Mouse (Mus musculus) CD4-positive, CD25-positive, alpha-beta regulatory T cell, adult 4 months (primary cell): ENCODE measurements around the gene Rsph1. TPM values are rescaled to one million over a fixed set of nuclear protein-coding genes. Genes with fewer than 3 reads are reported as not detected.
"Not testable (repeated sequence)": the region's sequence is repeated elsewhere in the genome, so short reads cannot be mapped to it uniquely, and the experiment has no call there.

Source experiments
- ATAC-seq: one replicate; pipeline ENCODE4 v1.8.0; 2017
- polyA plus RNA-seq, 2 experiments: library from polyadenylated mRNA; unstranded; fragments of 100-300 nt; shearing (Covaris generic); gene quantifications; one replicate each; pipeline ENCODE4 v1.2.1; 2017

The Rsph1 gene
- polyA plus RNA-seq, 2 experiments from 2014 or later = 0.52 to 1.1 TPM

- ATAC-seq = peak; percentile 67
Measured at GRCm38 (mm10) chr17:31275181-31275580, 2.0 kb downstream of the Rsph1 start.

DNA sequence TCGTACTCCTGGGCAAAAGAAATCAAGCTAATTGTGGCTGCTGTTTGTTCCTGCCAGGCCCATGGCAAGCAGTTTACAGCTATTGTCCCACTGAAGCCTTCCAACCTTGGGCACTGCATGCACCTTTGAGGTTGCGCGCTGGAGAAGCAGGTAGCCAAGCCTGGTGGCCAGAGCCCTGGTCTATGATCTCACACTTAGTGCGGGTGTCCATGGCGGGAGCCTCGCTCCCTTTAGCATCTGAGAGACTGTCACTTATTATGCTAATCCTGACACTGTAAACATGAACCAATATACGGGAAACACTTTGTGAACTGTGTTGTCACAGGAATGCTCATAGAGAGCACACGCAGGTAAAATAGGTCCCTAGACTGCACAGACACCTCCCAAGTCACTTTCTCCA is 3.6 kb downstream of the Rsph1 start:
- no peak for ATAC-seq

- ATAC-seq = no peak
Measured at GRCm38 (mm10) chr17:31272416-31273165, 4.6 kb downstream of the Rsph1 start.

DNA sequence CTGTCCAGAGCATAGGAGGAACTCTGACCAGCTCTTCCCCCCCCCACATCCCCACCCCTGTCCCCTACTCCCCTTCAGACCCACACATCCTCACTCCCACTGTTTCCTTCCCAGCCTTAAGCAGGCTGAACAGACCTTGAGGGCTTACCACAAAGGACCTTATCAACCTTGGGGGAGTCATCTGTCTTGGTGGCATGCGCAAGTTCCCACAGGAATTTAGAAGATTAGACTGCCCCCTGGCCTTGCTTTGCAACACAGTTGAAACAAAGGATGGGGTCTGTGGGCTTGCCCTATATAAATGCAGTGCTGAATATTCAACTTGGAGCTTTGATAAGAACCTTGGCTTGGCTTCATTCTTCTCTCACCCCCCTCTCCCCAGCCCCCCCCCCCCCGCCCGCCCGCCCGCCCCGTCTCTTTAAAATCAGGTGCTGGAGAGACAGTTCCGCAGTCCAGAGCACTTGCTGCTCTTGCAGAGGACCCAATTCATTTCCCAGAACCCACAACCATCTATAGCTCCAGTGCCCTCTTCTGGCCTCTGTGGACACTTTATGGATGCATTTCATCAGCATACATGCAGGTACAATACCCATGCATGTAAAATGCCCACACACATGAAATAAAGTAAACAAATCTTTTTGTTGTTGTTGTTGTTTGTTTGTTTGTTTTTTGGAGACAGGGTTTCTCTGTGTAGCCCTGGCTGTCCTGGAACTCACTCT is 5.9 kb downstream of the Rsph1 start:
- no peak for ATAC-seq

GRCm38 (mm10) chr17:31270736-31271135 is 6.4 kb downstream of the Rsph1 start:
- ATAC-seq = not testable (repeated sequence)

- ATAC-seq = no peak
Measured at GRCm38 (mm10) chr17:31270246-31270645, 6.9 kb downstream of the Rsph1 start.

DNA sequence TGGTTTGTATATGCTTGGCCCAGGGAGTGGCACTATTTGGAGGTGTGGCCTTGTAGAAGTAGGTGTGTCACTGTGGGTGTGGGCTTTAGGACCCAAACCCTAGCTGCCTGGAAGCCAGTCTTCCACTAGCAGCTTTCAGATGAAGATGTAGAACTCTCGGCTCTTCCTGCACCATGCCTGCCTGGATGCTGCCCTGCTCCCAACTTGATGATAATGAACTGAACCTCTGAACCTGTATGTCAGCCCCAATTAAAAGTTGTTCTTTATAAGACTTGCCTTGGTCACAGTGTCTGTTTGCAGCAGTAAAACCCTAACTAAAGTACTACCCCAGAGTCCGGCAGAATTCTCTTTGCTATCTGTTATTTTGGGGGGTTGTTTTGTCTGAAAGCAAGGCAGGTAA is 7.4 kb downstream of the Rsph1 start:
- no peak for ATAC-seq

- ATAC-seq = no peak
Measured at GRCm38 (mm10) chr17:31268016-31268415, 9.2 kb downstream of the Rsph1 start.

DNA sequence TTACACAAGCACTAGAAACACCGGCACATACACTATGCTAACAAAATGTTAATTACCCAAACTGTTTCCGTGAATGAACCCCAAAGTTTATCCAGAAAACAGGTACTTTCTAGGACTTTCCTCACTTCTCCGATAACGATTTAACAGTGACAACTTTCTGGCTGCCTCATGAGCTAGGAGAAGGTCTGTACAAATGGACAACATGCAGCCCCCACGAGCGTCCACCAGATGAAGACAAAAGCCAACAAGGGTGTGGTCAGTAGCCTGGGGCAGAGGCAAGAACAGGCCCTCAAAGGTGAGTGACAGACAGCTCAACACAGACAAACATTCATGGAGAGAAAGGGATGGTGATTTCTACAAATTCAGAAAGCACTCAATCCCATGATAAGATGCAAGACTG is 9.6 kb downstream of the Rsph1 start:
- no peak for ATAC-seq

- no peak for ATAC-seq
Measured at GRCm38 (mm10) chr17:31267138-31267537, 10.0 kb downstream of the Rsph1 start.

DNA sequence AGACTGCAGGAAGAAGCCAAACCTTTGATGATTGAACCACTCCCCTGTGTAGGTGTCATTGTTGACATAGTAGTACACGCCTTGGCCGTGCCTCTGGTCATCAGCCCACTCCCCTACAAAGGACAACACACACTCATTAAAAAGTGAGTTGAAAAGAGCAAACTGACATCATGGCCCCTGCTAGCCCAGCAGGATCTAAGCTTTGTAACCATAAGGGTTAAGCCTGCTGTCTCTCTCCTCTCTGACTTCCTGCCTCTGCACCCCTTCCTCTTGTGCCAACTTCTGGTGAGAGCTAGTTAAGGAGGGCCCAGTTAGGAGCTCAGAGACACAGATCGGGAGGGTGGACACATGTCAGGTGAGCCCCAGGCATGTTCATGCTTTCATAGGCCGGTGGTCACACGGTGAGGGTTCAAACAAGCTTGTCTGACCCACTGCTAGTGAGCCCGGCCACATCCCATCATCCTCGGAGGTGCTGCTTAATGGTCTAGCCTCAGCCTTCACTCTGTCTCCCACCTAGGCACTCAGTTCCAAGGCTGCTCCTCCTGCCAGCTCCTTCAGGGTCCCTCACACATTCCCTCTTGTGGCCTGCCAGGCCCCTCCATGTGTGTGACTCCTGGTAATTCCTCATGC is 10.7 kb downstream of the Rsph1 start:
- peak; percentile 47 for ATAC-seq

DNA sequence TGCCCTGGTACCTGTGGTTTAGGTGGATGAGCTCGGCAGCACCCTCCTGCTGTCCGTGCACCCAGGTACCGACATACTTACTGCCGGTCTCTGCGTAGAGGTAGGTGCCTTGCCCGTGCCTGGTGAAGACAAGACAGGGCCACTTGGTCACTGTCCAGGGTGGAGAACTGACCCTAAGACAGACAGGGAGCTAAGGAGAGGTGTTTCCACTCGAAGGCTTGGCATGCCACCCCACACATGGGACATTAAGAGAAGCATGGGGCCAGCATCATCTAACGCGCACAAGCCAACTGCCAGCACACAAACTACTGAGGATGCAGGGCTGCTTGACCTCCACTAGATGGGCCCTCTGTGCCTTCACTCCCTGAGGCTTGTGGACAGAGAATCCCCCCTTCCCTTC is 11.4 kb downstream of the Rsph1 start:
- ATAC-seq = no peak

DNA sequence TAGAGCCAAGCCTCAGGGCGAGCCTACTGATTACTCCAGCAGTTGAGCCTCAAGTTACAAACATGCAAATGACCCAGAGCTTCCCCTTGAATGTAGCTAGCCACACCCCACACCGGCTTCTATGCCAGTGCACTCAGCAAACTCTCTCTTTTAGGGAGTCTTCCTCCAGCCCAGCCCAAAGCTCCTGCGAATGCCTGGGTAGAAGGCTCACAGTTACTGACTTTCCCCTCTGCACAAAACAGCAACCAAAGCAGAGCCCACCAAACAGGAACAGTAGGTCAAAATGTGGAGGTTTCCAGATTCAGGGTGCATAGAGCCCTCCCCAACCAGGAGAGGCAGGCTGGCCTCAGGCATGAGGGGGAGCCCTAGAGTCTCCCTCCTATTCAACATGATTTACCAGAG is 12.0 kb downstream of the Rsph1 start:
- ATAC-seq = no peak

- ATAC-seq = no peak
Measured at GRCm38 (mm10) chr17:31264372-31264771, 12.8 kb downstream of the Rsph1 start.

GRCm38 (mm10) chr17:31263770-31264169 is 13.4 kb downstream of the Rsph1 start:
- ATAC-seq = no peak

DNA sequence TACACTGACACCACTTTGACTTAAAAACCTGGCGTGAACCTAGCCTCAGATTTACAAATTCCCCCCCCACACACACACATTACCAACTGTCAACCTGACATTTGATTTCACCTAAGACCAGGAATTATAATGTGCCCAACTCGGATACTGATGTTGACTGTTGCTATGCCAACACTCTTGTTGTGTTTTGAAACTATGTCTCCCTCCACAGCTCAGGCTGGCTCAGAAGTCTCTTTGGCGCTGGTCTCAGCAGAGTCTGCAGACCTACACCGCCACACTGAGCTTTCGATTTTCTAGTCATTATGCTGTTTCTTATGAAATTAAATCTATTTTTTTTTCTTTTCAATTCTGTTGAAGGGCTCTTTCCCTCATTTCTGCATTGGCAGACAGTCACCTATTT is 14.5 kb downstream of the Rsph1 start:
- ATAC-seq = no peak

DNA sequence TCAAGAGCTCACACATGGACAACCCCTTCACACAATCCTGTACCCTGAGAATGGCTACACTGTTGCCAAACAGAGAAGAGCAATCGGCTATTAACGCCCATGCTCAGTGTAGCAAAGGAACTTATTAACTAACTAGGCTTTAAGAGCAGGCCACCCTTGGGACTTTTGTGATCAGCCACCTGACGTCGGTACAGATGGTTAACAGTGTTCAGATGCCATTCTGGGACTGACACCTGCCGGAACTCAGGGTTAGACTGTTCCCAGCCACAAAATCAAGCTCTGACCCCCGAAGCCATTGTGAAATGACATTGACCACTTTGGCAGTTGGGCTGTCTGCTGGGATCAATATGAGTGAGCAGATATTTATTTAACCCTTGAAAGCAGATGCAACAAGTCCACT is 15.8 kb downstream of the Rsph1 start:
- ATAC-seq = no peak

DNA sequence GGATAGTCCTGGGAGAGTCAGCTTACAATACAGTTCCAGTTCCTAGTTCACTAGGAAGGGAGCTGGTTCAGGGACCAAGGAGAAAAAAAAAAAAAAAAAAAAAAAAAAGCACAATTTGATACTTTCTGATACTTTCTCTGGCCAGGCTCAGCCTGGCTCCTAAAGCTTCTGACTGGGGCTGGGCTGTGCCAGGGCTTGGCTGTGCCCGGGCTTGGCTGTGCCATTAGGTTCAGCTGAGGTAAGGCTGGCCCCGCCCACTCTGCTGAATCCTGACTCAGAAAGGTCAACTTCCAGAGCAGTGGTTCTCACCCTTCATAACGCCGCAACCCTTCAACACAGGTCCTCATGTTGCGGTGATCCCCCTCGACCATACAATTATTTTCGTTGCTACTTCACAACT is 16.8 kb downstream of the Rsph1 start:
- no peak for ATAC-seq

GRCm38 (mm10) chr17:31259825-31260224 is 17.4 kb downstream of the Rsph1 start:
- ATAC-seq = no peak

- ATAC-seq = no peak
Measured at GRCm38 (mm10) chr17:31259145-31259544, 18.0 kb downstream of the Rsph1 start.

- ATAC-seq = no peak
Measured at GRCm38 (mm10) chr17:31258310-31258865, 18.8 kb downstream of the Rsph1 start.

- no peak for ATAC-seq
Measured at GRCm38 (mm10) chr17:31257898-31258297, 19.3 kb downstream of the Rsph1 start.

DNA sequence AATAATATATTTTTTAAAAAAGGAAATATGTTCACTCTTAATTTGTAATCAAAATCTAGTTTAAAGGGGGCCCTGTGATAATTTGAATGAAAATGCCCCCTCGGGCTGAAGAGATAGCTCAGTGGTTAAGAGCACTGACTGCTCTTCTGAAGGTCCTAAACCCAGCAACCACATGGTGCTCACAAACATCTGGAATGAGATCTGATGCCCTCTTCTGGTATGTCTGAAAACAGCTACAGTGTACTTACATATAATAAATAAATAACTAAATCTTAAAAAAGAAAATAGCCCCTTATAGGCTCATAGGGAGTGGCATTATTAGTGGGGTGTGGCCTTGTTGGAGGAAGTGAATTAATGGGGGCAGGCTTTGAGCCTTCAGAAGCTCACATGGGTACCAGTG is 20.0 kb downstream of the Rsph1 start:
- ATAC-seq = no peak
